Mouse (Mus musculus): ENCODE measurements around the gene Stat5b.

Stat5b gene

DNA sequence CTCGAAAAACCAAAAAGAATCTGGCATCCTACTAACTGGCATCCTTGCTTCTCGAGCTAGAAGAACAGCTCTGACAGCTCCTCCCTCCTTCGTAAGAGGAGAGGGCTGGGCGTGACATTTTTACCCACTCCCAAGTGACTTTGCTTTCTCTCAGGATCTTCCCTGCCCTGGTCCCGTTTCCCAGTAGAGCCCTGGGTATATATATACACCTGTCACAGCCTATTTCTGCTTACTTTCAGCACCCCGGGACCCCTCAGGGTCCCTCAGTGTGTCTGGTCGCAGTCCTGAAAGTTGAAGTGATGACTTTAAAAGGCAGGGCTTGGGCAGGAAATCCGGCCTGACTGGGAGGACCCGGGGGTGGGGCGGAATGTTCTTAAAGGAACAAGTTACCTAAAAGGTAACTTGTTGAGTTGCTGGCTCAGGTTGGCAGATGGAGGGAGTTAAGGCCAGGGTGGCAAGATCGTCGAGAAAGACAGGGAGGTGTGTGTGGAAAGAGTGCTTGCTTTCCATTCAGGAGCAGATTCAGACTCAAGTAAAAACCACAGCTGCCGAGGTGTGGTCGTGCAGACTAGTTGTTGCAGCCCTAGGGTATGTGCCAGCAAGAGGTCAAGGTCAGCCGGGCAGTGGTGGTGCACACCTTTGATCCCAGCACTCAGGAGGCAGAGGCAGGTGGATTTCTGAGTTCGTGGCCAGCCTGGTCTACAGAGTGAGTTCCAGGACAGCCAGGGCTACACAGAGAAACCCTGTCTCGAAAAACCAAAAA lies 79.7 kb downstream of the Stat5b start, which contains the start of gene Ghdc:
TSS of gene Ghdc (minus strand) at position 312 of the 763 bp plus-strand sequence.
- peak; percentile 85 for DNase-seq (ENCODE audit: low read depth)

- no peak for DNase-seq (ENCODE audit: low read depth)
These were observed 80.5 kb downstream of the Stat5b start for GRCm38 (mm10) chr11:100769980-100770379.

GRCm38 (mm10) chr11:100767871-100768270 lies 82.7 kb downstream of the Stat5b start:
- no peak for DNase-seq (ENCODE audit: low read depth)

- DNase-seq (ENCODE audit: low read depth) = no peak
These were observed 83.8 kb downstream of the Stat5b start for GRCm38 (mm10) chr11:100766726-100767125.

DNA sequence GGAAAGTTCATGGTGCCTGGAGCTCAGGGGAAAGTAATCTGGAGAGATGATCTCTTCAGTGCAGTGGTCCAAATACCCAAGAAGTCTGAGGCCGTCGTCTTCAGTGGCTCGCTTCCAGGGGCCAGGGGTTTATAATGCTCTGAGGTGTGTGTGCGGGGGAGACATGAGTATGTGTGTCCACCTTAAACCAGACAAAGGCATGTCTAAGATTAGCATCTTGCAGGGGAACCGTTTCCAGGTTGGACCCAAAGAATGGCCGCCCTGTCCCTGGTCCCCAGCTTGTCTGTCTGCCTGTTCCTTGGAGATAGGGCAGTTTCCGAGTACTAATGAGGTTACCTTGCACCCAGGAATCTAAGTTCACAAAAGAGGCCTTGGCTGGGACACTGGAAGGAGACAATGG lies 87.7 kb downstream of the Stat5b start, which contains the start of gene Hcrt:
TSS of gene Hcrt (minus strand) at position 101 of the 400 bp plus-strand sequence.
- DNase-seq (ENCODE audit: low read depth) = no peak

DNA sequence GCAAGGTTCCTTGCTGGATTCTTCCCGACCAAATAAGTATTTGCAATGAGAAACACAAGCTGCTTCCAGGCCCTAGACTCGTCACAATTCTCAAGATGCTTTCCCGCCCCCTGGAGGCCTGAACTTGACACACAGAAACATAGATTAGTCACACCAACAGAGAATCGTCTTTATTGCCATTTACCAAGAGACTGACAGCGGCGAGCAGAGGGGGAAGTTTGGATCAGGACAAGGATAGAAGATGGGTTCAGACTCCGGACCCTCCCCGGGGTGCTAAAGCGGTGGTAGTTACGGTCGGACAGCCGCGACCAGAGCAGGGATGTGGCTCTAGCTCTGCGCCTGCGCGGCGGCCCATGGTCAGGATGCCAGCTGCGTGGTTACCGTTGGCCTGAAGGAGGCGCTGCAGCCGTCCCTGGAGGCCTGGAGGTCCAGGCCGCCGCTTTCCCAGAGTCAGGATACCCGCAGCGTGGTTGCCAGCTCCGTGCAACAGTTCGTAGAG lies 88.9 kb downstream of the Stat5b start:
- DNase-seq (ENCODE audit: low read depth) = peak; percentile 90

- DNase-seq (ENCODE audit: low read depth) = peak; percentile 89
These were observed 90.8 kb downstream of the Stat5b start, which contains the start of gene Kcnh4 for GRCm38 (mm10) chr11:100759611-100760233. TSS of gene Kcnh4 (minus strand) at chr11:100759942.

GRCm38 (mm10) chr11:100758707-100759610 lies 91.6 kb downstream of the Stat5b start:
- peak; percentile 64 for DNase-seq (ENCODE audit: low read depth)

GRCm38 (mm10) chr11:100757566-100757965 lies 93.0 kb downstream of the Stat5b start:
- DNase-seq (ENCODE audit: low read depth) = no peak

DNA sequence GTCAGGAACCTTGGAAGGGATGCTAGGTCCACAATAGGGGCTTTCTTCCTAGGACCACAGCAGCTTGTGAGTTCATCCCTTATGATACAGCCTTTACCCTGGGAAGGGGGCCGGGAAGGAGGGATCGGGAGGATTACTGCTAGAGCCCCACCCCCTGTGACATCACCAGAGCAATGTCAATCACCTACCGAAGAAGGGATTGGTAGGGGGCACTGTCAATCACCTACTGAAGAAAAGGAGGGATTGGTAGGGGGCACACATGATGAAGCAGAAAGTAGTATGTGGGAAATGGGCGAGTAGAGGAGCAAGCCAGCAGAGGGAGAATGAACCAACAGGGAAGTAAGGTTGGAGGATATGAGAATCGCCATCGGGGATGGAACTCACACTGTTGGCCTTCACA lies 94.0 kb downstream of the Stat5b start:
- DNase-seq (ENCODE audit: low read depth) = no peak

- no peak for DNase-seq (ENCODE audit: low read depth)
These were observed 95.8 kb downstream of the Stat5b start for GRCm38 (mm10) chr11:100754693-100755057.

DNA sequence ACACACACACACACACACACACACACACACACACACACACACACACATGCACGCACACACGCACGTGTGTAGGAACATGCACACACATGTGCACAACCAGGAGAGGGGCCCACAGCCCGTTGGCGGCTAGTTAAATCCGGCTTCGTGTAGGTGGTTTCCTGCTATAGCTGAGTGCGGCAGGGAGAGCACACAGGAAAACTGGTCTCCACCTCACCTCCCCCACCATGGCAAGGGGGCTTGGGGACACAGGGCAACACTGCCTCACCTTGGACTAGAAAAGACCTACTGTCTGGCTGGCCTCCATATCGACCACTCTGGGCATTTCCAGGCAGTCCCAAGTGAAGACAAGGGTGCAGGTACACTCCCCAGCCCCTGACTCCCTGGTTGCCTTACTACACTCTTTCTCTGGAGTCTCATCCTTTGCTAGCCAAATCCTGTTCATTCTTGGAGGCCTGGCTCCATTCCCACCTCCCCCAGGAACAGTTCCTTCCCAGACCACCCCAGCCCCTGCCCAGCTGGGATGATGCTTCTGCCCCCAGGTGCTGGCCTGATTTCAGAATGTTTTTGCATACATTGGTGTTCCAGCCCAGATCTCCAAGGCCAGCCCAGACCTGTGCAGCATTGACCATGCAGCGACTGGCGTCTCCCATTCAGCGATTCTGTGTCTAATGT lies 96.4 kb downstream of the Stat5b start:
- no peak for DNase-seq (ENCODE audit: low read depth)

- no peak for DNase-seq (ENCODE audit: low read depth)
These were observed 98.2 kb downstream of the Stat5b start for GRCm38 (mm10) chr11:100752294-100752693.

DNA sequence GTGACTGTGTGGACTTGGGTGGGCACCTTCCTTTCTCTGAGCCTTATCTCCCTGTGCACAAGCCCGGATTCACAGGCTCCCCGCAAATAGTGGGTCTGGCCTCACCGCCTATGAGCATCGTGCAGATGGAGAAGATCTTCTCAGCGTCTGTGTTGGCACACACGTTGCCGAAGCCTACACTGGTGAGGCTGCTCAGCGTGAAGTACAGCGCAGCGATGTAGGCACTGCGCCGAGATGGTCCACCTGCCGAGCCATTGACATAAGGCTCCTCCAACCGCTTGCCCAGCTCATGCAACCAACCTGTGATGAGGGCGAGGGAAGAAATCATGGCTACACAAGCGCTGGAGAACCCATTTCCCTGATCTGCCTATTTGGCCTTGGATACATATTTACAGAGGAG lies 100.4 kb downstream of the Stat5b start:
- DNase-seq (ENCODE audit: low read depth) = no peak

DNA sequence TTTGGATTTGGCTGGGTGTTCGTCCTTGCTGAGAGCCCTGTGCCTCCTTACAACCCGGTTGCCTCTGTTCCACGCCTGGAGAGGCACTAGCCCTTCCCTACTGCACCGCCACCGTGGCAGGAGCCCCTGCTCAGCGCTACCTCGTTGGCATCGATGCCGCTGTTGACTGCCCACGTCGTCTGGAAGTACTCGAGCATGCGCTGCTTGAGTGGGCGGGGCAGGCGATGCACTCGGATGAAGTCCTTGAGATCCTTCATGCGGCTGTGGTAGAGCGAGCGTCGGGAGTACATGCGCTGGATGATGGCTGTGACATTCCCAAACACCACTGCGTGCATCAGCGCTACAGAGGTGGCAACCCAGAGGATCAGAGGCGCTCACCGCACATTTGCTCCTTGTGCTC lies 101.1 kb downstream of the Stat5b start:
- DNase-seq (ENCODE audit: low read depth) = no peak

GRCm38 (mm10) chr11:100748620-100749019 lies 101.9 kb downstream of the Stat5b start:
- no peak for DNase-seq (ENCODE audit: low read depth)

DNA sequence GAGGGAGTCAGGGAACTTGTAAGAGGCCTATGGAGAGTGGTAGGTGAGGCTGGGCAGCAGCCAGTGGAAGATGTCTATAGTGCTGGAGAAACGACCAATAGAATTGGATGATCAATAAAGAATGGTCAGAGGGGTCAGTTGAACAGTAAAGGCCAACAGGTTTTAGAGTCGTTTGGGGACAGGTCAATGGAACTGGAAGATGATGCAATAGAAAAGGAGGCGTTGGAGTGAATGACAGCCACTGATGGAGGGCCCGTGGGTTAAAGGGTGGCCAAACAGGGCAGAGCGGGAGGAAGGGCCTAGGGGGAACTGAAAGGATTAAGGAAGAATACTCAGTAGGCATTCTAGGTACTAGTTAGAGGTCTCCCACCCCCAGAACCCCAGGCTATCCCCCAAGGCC lies 103.4 kb downstream of the Stat5b start:
- DNase-seq (ENCODE audit: low read depth) = no peak

DNA sequence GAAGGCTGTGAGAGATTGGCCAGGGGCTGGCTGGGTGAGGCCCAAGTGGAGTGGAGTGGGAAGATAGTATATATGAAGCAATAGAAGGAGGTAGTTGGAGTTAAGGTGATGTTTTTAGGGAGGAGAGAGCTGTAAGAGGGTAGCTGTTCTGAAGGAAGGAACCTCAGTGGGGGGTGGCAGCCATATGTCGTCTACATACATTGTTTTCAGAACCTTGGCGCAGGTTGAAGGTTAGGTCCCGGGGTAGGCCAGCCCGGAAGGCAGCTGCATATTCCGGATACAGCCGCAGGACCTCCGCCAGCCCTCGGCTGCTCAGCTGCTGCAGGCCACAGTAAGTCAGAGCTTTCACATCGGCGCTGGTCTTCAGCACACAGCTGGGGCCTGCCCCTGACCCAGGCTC lies 104.0 kb downstream of the Stat5b start:
- no peak for DNase-seq (ENCODE audit: low read depth)

DNA sequence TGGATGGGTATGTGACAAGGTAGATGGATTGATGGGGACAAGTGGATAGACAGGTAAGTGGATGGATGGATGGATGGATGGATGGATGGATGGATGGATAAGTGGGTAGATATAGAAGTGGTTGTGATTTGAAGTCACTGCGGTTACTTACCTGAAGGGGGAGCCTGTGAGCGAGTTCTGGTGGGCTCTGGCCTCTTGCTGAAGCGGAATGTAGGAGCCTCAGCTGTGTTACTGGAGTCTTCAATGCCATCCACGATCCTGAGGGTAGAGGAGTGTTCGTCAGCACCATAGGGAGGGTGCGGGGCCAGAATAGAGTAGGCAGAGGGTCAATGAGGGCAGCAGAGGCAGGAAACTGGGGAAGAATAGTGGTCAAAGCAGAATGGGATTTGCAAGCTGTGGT lies 105.4 kb downstream of the Stat5b start:
- DNase-seq (ENCODE audit: low read depth) = peak; percentile 79

GRCm38 (mm10) chr11:100741348-100741747 lies 109.2 kb downstream of the Stat5b start:
- DNase-seq (ENCODE audit: low read depth) = no peak

GRCm38 (mm10) chr11:100738749-100739148 lies 111.8 kb downstream of the Stat5b start:
- DNase-seq (ENCODE audit: low read depth) = no peak
